Mouse (Mus musculus): ENCODE data around the gene Prrt3. TPM values are rescaled to one million over a fixed set of nuclear protein-coding genes. Genes with fewer than 3 reads are reported as not detected.

Prrt3 gene
- polyA plus RNA-seq, 1 experiment from 2014 or later, result 0.61 TPM

GRCm38 (mm10) chr6:113517434-113518080 is 15.8 kb upstream of the Prrt3 start:
- H3K27ac ChIP-seq (ENCODE audit: low read length), result no peak overlapping the region
- H3K4me2 ChIP-seq (replicated peaks; ENCODE audit: low read depth, low read length), result no peak overlapping the region
- H3K9me3 ChIP-seq (ENCODE audit: control insufficient read depth, low read depth, low read length), result no peaks in the 10 kb centered on the region
- no peaks in the 10 kb centered on the region for H3K4me1 ChIP-seq (ENCODE audit: control insufficient read depth, insufficient read depth, low read length)
- no peak overlapping the region for H3K4me3 ChIP-seq (ENCODE audit: low read depth, low read length)
- ATAC-seq (ENCODE audit: insufficient number of reproducible peaks, insufficient read depth, low FRiP score, low read depth), result no peak
- peaks cover 65% of the 10 kb centered on the region for H3K36me3 ChIP-seq (ENCODE audit: control insufficient read depth, insufficient read depth, low read length)
- H3K27me3 ChIP-seq (ENCODE audit: control insufficient read depth, insufficient read depth, low read length), result no peaks in the 10 kb centered on the region
- H3K9ac ChIP-seq (replicated peaks; ENCODE audit: low read depth, low read length), result no peak overlapping the region
- WGBS, result 89% methylated on average over 8 of the region's 8 CpGs

- no peak overlapping the region for H3K4me3 ChIP-seq (ENCODE audit: low read depth, low read length)
- no peak overlapping the region for H3K4me2 ChIP-seq (replicated peaks; ENCODE audit: low read depth, low read length)
- no peaks in the 10 kb centered on the region for H3K9me3 ChIP-seq (ENCODE audit: control insufficient read depth, low read depth, low read length)
- no peak overlapping the region for H3K9ac ChIP-seq (replicated peaks; ENCODE audit: low read depth, low read length)
- H3K36me3 ChIP-seq (ENCODE audit: control insufficient read depth, insufficient read depth, low read length), result peaks cover 47% of the 10 kb centered on the region
- no peaks in the 10 kb centered on the region for H3K27me3 ChIP-seq (ENCODE audit: control insufficient read depth, insufficient read depth, low read length)
- 95% methylated on average over 3 of the region's 3 CpGs for WGBS
- no peak overlapping the region for H3K27ac ChIP-seq (ENCODE audit: low read length)
- no peak for ATAC-seq (ENCODE audit: insufficient number of reproducible peaks, insufficient read depth, low FRiP score, low read depth)
- H3K4me1 ChIP-seq (ENCODE audit: control insufficient read depth, insufficient read depth, low read length), result no peaks in the 10 kb centered on the region
Measured at GRCm38 (mm10) chr6:113514600-113514999, 12.9 kb upstream of the Prrt3 start.

GRCm38 (mm10) chr6:113513944-113514343 is 12.2 kb upstream of the Prrt3 start:
- ATAC-seq (ENCODE audit: insufficient number of reproducible peaks, insufficient read depth, low FRiP score, low read depth), result no peak
- Histone ChIP-seq H3K9ac (replicated peaks; ENCODE audit: low read depth, low read length) (no peak overlapping the region), H3K36me3 (ENCODE audit: control insufficient read depth, insufficient read depth, low read length) (peaks cover 40% of the 10 kb centered on the region), H3K27me3 (ENCODE audit: control insufficient read depth, insufficient read depth, low read length) (no peaks in the 10 kb centered on the region), H3K4me1 (ENCODE audit: control insufficient read depth, insufficient read depth, low read length) (no peaks in the 10 kb centered on the region), H3K27ac (ENCODE audit: low read length) (no peak overlapping the region), H3K9me3 (ENCODE audit: control insufficient read depth, low read depth, low read length) (no peaks in the 10 kb centered on the region), H3K4me2 (replicated peaks; ENCODE audit: low read depth, low read length) (no peak overlapping the region), H3K4me3 (ENCODE audit: low read depth, low read length) (no peak overlapping the region)
- 88% methylated on average over 6 of the region's 6 CpGs for WGBS

- no peaks in the 10 kb centered on the region for H3K27me3 ChIP-seq (ENCODE audit: control insufficient read depth, insufficient read depth, low read length)
- H3K9ac ChIP-seq (replicated peaks; ENCODE audit: low read depth, low read length), result no peak overlapping the region
- H3K27ac ChIP-seq (ENCODE audit: low read length), result no peak overlapping the region
- H3K4me2 ChIP-seq (replicated peaks; ENCODE audit: low read depth, low read length), result no peak overlapping the region
- WGBS, result 52% methylated on average over 5 of the region's 5 CpGs
- H3K9me3 ChIP-seq (ENCODE audit: control insufficient read depth, low read depth, low read length), result no peaks in the 10 kb centered on the region
- no peaks in the 10 kb centered on the region for H3K4me1 ChIP-seq (ENCODE audit: control insufficient read depth, insufficient read depth, low read length)
- ATAC-seq (ENCODE audit: insufficient number of reproducible peaks, insufficient read depth, low FRiP score, low read depth), result no peak
- no peak overlapping the region for H3K4me3 ChIP-seq (ENCODE audit: low read depth, low read length)
- H3K36me3 ChIP-seq (ENCODE audit: control insufficient read depth, insufficient read depth, low read length), result 0 out of 2 replicates have a peak, but pooled peaks cover 3% of the 10 kb centered on the region
Measured at GRCm38 (mm10) chr6:113508947-113509280, 7.2 kb upstream of the Prrt3 start.

- WGBS, result 69% methylated on average over 7 of the region's 7 CpGs
- H3K27me3 ChIP-seq (ENCODE audit: control insufficient read depth, insufficient read depth, low read length), result no peaks in the 10 kb centered on the region
- H3K9ac ChIP-seq (replicated peaks; ENCODE audit: low read depth, low read length), result no peak overlapping the region
- no peak overlapping the region for H3K4me3 ChIP-seq (ENCODE audit: low read depth, low read length)
- H3K27ac ChIP-seq (ENCODE audit: low read length), result no peak overlapping the region
- no peak for ATAC-seq (ENCODE audit: insufficient number of reproducible peaks, insufficient read depth, low FRiP score, low read depth)
- H3K9me3 ChIP-seq (ENCODE audit: control insufficient read depth, low read depth, low read length), result no peaks in the 10 kb centered on the region
- no peak overlapping the region for H3K4me2 ChIP-seq (replicated peaks; ENCODE audit: low read depth, low read length)
- no peaks in the 10 kb centered on the region for H3K4me1 ChIP-seq (ENCODE audit: control insufficient read depth, insufficient read depth, low read length)
- no peaks in the 10 kb centered on the region for H3K36me3 ChIP-seq (ENCODE audit: control insufficient read depth, insufficient read depth, low read length)
Measured at GRCm38 (mm10) chr6:113508272-113508946, 6.7 kb upstream of the Prrt3 start.

GRCm38 (mm10) chr6:113507130-113507529 is 5.4 kb upstream of the Prrt3 start:
- Histone ChIP-seq H3K9me3 (ENCODE audit: control insufficient read depth, low read depth, low read length) (no peaks in the 10 kb centered on the region), H3K9ac (replicated peaks; ENCODE audit: low read depth, low read length) (no peak overlapping the region), H3K4me2 (replicated peaks; ENCODE audit: low read depth, low read length) (no peak overlapping the region), H3K36me3 (ENCODE audit: control insufficient read depth, insufficient read depth, low read length) (no peaks in the 10 kb centered on the region), H3K27me3 (ENCODE audit: control insufficient read depth, insufficient read depth, low read length) (no peaks in the 10 kb centered on the region), H3K27ac (ENCODE audit: low read length) (no peak overlapping the region), H3K4me1 (ENCODE audit: control insufficient read depth, insufficient read depth, low read length) (no peaks in the 10 kb centered on the region), H3K4me3 (ENCODE audit: low read depth, low read length) (no peak overlapping the region)
- ATAC-seq (ENCODE audit: insufficient number of reproducible peaks, insufficient read depth, low FRiP score, low read depth), result no peak

- ATAC-seq (ENCODE audit: insufficient number of reproducible peaks, insufficient read depth, low FRiP score, low read depth), result no peak
- Histone ChIP-seq H3K9ac (replicated peaks; ENCODE audit: low read depth, low read length) (no peak overlapping the region), H3K9me3 (ENCODE audit: control insufficient read depth, low read depth, low read length) (no peaks in the 10 kb centered on the region), H3K4me1 (ENCODE audit: control insufficient read depth, insufficient read depth, low read length) (no peaks in the 10 kb centered on the region), H3K36me3 (ENCODE audit: control insufficient read depth, insufficient read depth, low read length) (no peaks in the 10 kb centered on the region), H3K27me3 (ENCODE audit: control insufficient read depth, insufficient read depth, low read length) (peaks cover 3% of the 10 kb centered on the region), H3K27ac (ENCODE audit: low read length) (no peak overlapping the region), H3K4me2 (replicated peaks; ENCODE audit: low read depth, low read length) (no peak overlapping the region), H3K4me3 (ENCODE audit: low read depth, low read length) (no peak overlapping the region)
- 73% methylated on average over 1 of the region's 1 CpGs for WGBS
Measured at GRCm38 (mm10) chr6:113505689-113506088, 4.0 kb upstream of the Prrt3 start.

GRCm38 (mm10) chr6:113502801-113503200 is 1.1 kb upstream of the Prrt3 start:
- H3K4me3 ChIP-seq (ENCODE audit: low read depth, low read length), result no peak overlapping the region
- 65% methylated on average over 2 of the region's 2 CpGs for WGBS
- H3K36me3 ChIP-seq (ENCODE audit: control insufficient read depth, insufficient read depth, low read length), result no peaks in the 10 kb centered on the region
- peaks cover 7% of the 10 kb centered on the region for H3K27me3 ChIP-seq (ENCODE audit: control insufficient read depth, insufficient read depth, low read length)
- H3K4me1 ChIP-seq (ENCODE audit: control insufficient read depth, insufficient read depth, low read length), result no peaks in the 10 kb centered on the region
- no peak overlapping the region for H3K9ac ChIP-seq (replicated peaks; ENCODE audit: low read depth, low read length)
- no peak for ATAC-seq (ENCODE audit: insufficient number of reproducible peaks, insufficient read depth, low FRiP score, low read depth)
- H3K27ac ChIP-seq (ENCODE audit: low read length), result no peak overlapping the region
- no peaks in the 10 kb centered on the region for H3K9me3 ChIP-seq (ENCODE audit: control insufficient read depth, low read depth, low read length)
- no peak overlapping the region for H3K4me2 ChIP-seq (replicated peaks; ENCODE audit: low read depth, low read length)

- Histone ChIP-seq H3K36me3 (ENCODE audit: control insufficient read depth, insufficient read depth, low read length) (no peaks in the 10 kb centered on the region), H3K27ac (ENCODE audit: low read length) (no peak overlapping the region), H3K4me2 (replicated peaks; ENCODE audit: low read depth, low read length) (no peak overlapping the region), H3K9me3 (ENCODE audit: control insufficient read depth, low read depth, low read length) (no peaks in the 10 kb centered on the region), H3K4me1 (ENCODE audit: control insufficient read depth, insufficient read depth, low read length) (peaks cover 5% of the 10 kb centered on the region; the same call in 1 of the 2 replicates), H3K9ac (replicated peaks; ENCODE audit: low read depth, low read length) (no peak overlapping the region), H3K27me3 (ENCODE audit: control insufficient read depth, insufficient read depth, low read length) (peaks cover 13% of the 10 kb centered on the region), H3K4me3 (ENCODE audit: low read depth, low read length) (no peak overlapping the region)
- WGBS, result 71% methylated on average over 6 of the region's 6 CpGs
- no peak for ATAC-seq (ENCODE audit: insufficient number of reproducible peaks, insufficient read depth, low FRiP score, low read depth)
Measured at GRCm38 (mm10) chr6:113499346-113499745, 2.4 kb downstream of the Prrt3 start.
